Mouse (Mus musculus) heart, postnatal 0 days (tissue): ENCODE measurements at regions not wholly inside any gene's neighbourhood (a gene's known extent, or its start where the extent isn't known, plus 50 kb on each side); places are given as distances from the start of the nearest gene placed in this dataset.

Experiments
- ATAC-seq: fragments of 200-750 bp; cut with Nextera tagmentation; 2 replicates; pipeline ENCODE4 v1.8.0; 2017; ENCODE audit warnings: low read depth, moderate number of reproducible peaks, moderate library complexity; ENCODE audit not compliant: insufficient read depth
- DNase-seq: peaks from one replicate; pipeline ENCODE4 v3.0.0-alpha.2; 2016; ENCODE audit warnings: low spot score
- H3K27ac ChIP-seq: fragments of 300-500 bp; sonication (generic); 2 replicates; pipeline ENCODE4 v1.5.1; 2014; ENCODE audit warnings: low read depth, mild to moderate bottlenecking
- H3K27me3 ChIP-seq: fragments of 300-500 bp; sonication (generic); 2 replicates; pipeline ENCODE4 v1.6.1; 2014; ENCODE audit warnings: low read length, mixed read lengths; ENCODE audit not compliant: control insufficient read depth, insufficient read depth
- H3K36me3 ChIP-seq: fragments of 300-500 bp; sonication (generic); replicated peaks from 2 replicates; pipeline ENCODE4 v1.6.1; 2014; ENCODE audit warnings: low read length, mixed read lengths; ENCODE audit not compliant: control insufficient read depth, insufficient read depth
- H3K4me1 ChIP-seq: fragments of 300-500 bp; sonication (generic); 2 replicates; pipeline ENCODE4 v1.6.1; 2014; ENCODE audit warnings: antibody characterized with exemption; ENCODE audit not compliant: control insufficient read depth, insufficient read depth
- H3K4me2 ChIP-seq: fragments of 300-500 bp; sonication (generic); 2 replicates; pipeline ENCODE4 v1.6.1; 2014; ENCODE audit warnings: low read depth, mild to moderate bottlenecking, low read length, moderate library complexity
- H3K4me3 ChIP-seq: fragments of 300-500 bp; sonication (generic); 2 replicates; pipeline ENCODE4 v1.5.1; 2014; ENCODE audit warnings: low read depth, low read length
- H3K9ac ChIP-seq: fragments of 300-500 bp; sonication (generic); replicated peaks from 2 replicates; pipeline ENCODE4 v1.6.1; 2014; ENCODE audit warnings: low read depth, low read length, mixed read lengths
- H3K9me3 ChIP-seq: fragments of 300-500 bp; sonication (generic); replicated peaks from 2 replicates; pipeline ENCODE4 v1.6.1; 2016; ENCODE audit warnings: low read length; ENCODE audit not compliant: control insufficient read depth
- CTCF ChIP-seq: IDR thresholded peaks from 2 replicates; pipeline ENCODE4 v1.5.1; 2016; ENCODE audit warnings: antibody characterized with exemption, control low read depth, low read depth
- EP300 ChIP-seq: IDR thresholded peaks from 2 replicates; pipeline ENCODE4 v1.6.1; 2016; ENCODE audit warnings: antibody characterized with exemption, low read depth
- WGBS: fragments of 180-500 bp; shearing (Covaris S2); extraction: QIAGEN DNeasy Blood & Tissue Kit; methylation state at CpG from one replicate; pipeline ENCODE4 v1.1.7; 2014; 5-methylcytosine and 5-hydroxymethylcytosine counted together

GRCm38 (mm10) chr8:91895987-91896386, 94.1 kb upstream of the Irx3 start:
- 0 out of 2 replicates have a peak, but pooled peaks cover 3% of the 10 kb centered on the region for H3K27me3 ChIP-seq
- H3K4me3 ChIP-seq = no peak overlapping the region
- DNase-seq = no peak
- H3K9ac ChIP-seq = no peak overlapping the region
- WGBS = 71% methylated on average over 6 of the region's 6 CpGs
- H3K4me1 ChIP-seq = 0 out of 2 replicates have a peak, but pooled peaks cover 7% of the 10 kb centered on the region
- H3K4me2 ChIP-seq = no peak overlapping the region
- H3K9me3 ChIP-seq = no peaks in the 10 kb centered on the region
- H3K27ac ChIP-seq = no peak overlapping the region
- no peak for TF ChIP-seq CTCF
- no peak for TF ChIP-seq EP300
- H3K36me3 ChIP-seq = no peaks in the 10 kb centered on the region
- no peak for ATAC-seq

- Histone ChIP-seq H3K27me3 (no peaks in the 10 kb centered on the region), H3K4me3 (no peak overlapping the region), H3K36me3 (no peaks in the 10 kb centered on the region), H3K4me2 (no peak overlapping the region), H3K9ac (no peak overlapping the region), H3K4me1 (no peaks in the 10 kb centered on the region), H3K27ac (no peak overlapping the region), H3K9me3 (no peaks in the 10 kb centered on the region)
- no peak for TF ChIP-seq CTCF
- no peak for TF ChIP-seq EP300
- 75% methylated on average over 2 of the region's 2 CpGs for WGBS
- DNase-seq (no peak), ATAC-seq (no peak)
These were observed 83.0 kb upstream of the Irx3 start for GRCm38 (mm10) chr8:91884862-91885261.

- no peak overlapping the region for H3K4me2 ChIP-seq
- TF ChIP-seq CTCF (no peak), EP300 (no peak)
- WGBS = 67% methylated on average over 3 of the region's 3 CpGs
These were observed 82.5 kb upstream of the Irx3 start for GRCm38 (mm10) chr8:91884325-91884724.

GRCm38 (mm10) chr8:91883012-91883411, 81.1 kb upstream of the Irx3 start:
- Histone ChIP-seq H3K9me3 (no peaks in the 10 kb centered on the region), H3K36me3 (no peaks in the 10 kb centered on the region), H3K27me3 (no peaks in the 10 kb centered on the region), H3K27ac (no peak overlapping the region), H3K4me2 (no peak overlapping the region), H3K4me3 (no peak overlapping the region), H3K4me1 (no peaks in the 10 kb centered on the region), H3K9ac (no peak overlapping the region)
- TF ChIP-seq CTCF (no peak), EP300 (no peak)
- 80% methylated on average over 4 of the region's 4 CpGs for WGBS
- DNase-seq (no peak), ATAC-seq (no peak)

More at GRCm38 (mm10) chr8:91884325-91884724, 82.5 kb upstream of the Irx3 start:
- H3K4me1 ChIP-seq = no peaks in the 10 kb centered on the region
- ATAC-seq (no peak), DNase-seq (no peak)
- no peak overlapping the region for H3K4me3 ChIP-seq
- H3K9me3 ChIP-seq = no peaks in the 10 kb centered on the region
- H3K9ac ChIP-seq = no peak overlapping the region
- no peaks in the 10 kb centered on the region for H3K36me3 ChIP-seq
- no peak overlapping the region for H3K27ac ChIP-seq
- no peaks in the 10 kb centered on the region for H3K27me3 ChIP-seq

GRCm38 (mm10) chr8:91878886-91879285, 77.0 kb upstream of the Irx3 start:
- no peak overlapping the region for H3K4me2 ChIP-seq
- TF ChIP-seq CTCF (no peak), EP300 (no peak)
- no peak overlapping the region for H3K9ac ChIP-seq
- no peak overlapping the region for H3K4me3 ChIP-seq
- no peak overlapping the region for H3K27ac ChIP-seq
- no peak for ATAC-seq
- H3K4me1 ChIP-seq = no peaks in the 10 kb centered on the region
- H3K9me3 ChIP-seq = no peaks in the 10 kb centered on the region
- no peaks in the 10 kb centered on the region for H3K27me3 ChIP-seq
- 73% methylated on average over 5 of the region's 5 CpGs for WGBS
- H3K36me3 ChIP-seq = no peaks in the 10 kb centered on the region
- DNase-seq = no peak

- 75% methylated on average over 15 of the region's 15 CpGs for WGBS
- Histone ChIP-seq H3K4me1 (peaks cover 11% of the 10 kb centered on the region), H3K36me3 (no peaks in the 10 kb centered on the region), H3K9me3 (no peaks in the 10 kb centered on the region), H3K9ac (no peak overlapping the region), H3K27me3 (no peaks in the 10 kb centered on the region), H3K4me3 (no peak overlapping the region), H3K4me2 (no peak overlapping the region), H3K27ac (no peak overlapping the region)
- no peak for DNase-seq
- ATAC-seq = no peak
- no peak for TF ChIP-seq EP300
- TF ChIP-seq CTCF = no peak
These were observed 74.3 kb upstream of the Irx3 start for GRCm38 (mm10) chr8:91876161-91876560.
